Mouse (Mus musculus) heart, embryonic 10.5 days (tissue): ENCODE results near the gene E130218I03Rik. TPM values are rescaled to one million over a fixed set of nuclear protein-coding genes. Genes with fewer than 3 reads are reported as not detected.
A peak's percentile ranks its signal among the peaks of the same experiment; 100 is the strongest.

ENCODE experiments used
- DNase-seq: peaks from one replicate; pipeline ENCODE4 v3.0.0-alpha.2; 2017; ENCODE audit warnings: low spot score
- H3K27ac ChIP-seq: fragments of 300-500 bp; sonication (generic); 2 replicates; pipeline ENCODE4 v1.5.1; 2016; ENCODE audit warnings: mild to moderate bottlenecking
- H3K27me3 ChIP-seq: fragments of 300-500 bp; sonication (generic); 2 replicates; pipeline ENCODE4 v1.6.1; 2016; ENCODE audit warnings: mild to moderate bottlenecking; ENCODE audit not compliant: poor library complexity, insufficient read depth, severe bottlenecking
- H3K36me3 ChIP-seq: fragments of 300-500 bp; sonication (generic); 2 replicates; pipeline ENCODE4 v1.6.1; 2016; ENCODE audit warnings: mild to moderate bottlenecking, moderate library complexity
- H3K4me1 ChIP-seq: fragments of 300-500 bp; sonication (generic); 2 replicates; pipeline ENCODE4 v1.6.1; 2016; ENCODE audit warnings: mild to moderate bottlenecking
- H3K4me3 ChIP-seq: fragments of 300-500 bp; sonication (generic); 2 replicates; pipeline ENCODE4 v1.5.1; 2016; ENCODE audit warnings: mild to moderate bottlenecking, moderate library complexity
- H3K9me3 ChIP-seq: fragments of 300-500 bp; sonication (generic); 2 replicates; pipeline ENCODE4 v1.6.1; 2016; ENCODE audit warnings: mild to moderate bottlenecking, moderate library complexity
- WGBS: fragments of 180-500 bp; shearing (Covaris S2); methylation state at CpG from one replicate; pipeline ENCODE4 v1.1.7; 2016; 5-methylcytosine and 5-hydroxymethylcytosine counted together
- polyA plus RNA-seq: library from polyadenylated mRNA; unstranded; fragments of >200 nt; fragmentation: Nextera tagmentation; extraction: Ambion mirVana; gene quantifications from 2 replicates; pipeline ENCODE4 v1.2.1, GENCODE M21; 2016

E130218I03Rik gene
- polyA plus RNA-seq, 1 experiment from 2014 or later = 0.19 TPM

- H3K9me3 ChIP-seq = no peaks in the 10 kb centered on the region
- H3K4me1 ChIP-seq = peaks cover 38% of the 10 kb centered on the region
- peak within 1 kb of the TSS; percentile 89 for H3K27ac ChIP-seq
- under 1% methylated on average over 60 of the region's 60 CpGs for WGBS
- H3K36me3 ChIP-seq = peaks cover 10% of the 10 kb centered on the region; the same call in 1 of the 2 replicates
- peak within 1 kb of the TSS; percentile 98 for H3K4me3 ChIP-seq
- DNase-seq = peak; percentile 96
- peaks cover 42% of the 10 kb centered on the region for H3K27me3 ChIP-seq
Observed at GRCm38 (mm10) chr4:134245148-134245843, 1.8 kb downstream of the E130218I03Rik start, which contains the start of gene Zfp593. Zfp593 (minus strand) TSS chr4:134245592.

- peaks cover 52% of the 10 kb centered on the region for H3K27me3 ChIP-seq
- 0 out of 2 replicates have a peak overlapping the region, but pooled peaks have one; percentile 89 for H3K27ac ChIP-seq
- DNase-seq = no peak
- 54% methylated on average over 4 of the region's 4 CpGs for WGBS
- H3K4me1 ChIP-seq = peaks cover 47% of the 10 kb centered on the region
- no peak overlapping the region for H3K4me3 ChIP-seq
- no peaks in the 10 kb centered on the region for H3K9me3 ChIP-seq
- peaks cover 10% of the 10 kb centered on the region; the same call in 1 of the 2 replicates for H3K36me3 ChIP-seq
Observed at GRCm38 (mm10) chr4:134246256-134246655, 2.8 kb downstream of the E130218I03Rik start.

- H3K27me3 ChIP-seq = peaks cover 57% of the 10 kb centered on the region
Observed at GRCm38 (mm10) chr4:134246719-134247258, 3.3 kb downstream of the E130218I03Rik start, which contains the start of gene Gm30191. Gm30191 (plus strand) TSS chr4:134246935.

GRCm38 (mm10) chr4:134249651-134250050, 6.2 kb downstream of the E130218I03Rik start:
- Histone ChIP-seq H3K4me1 (peaks cover 68% of the 10 kb centered on the region), H3K36me3 (no peaks in the 10 kb centered on the region)
- WGBS = 1% methylated on average over 30 of the region's 30 CpGs

More at GRCm38 (mm10) chr4:134246719-134247258, 3.3 kb downstream of the E130218I03Rik start, which contains the start of gene Gm30191:
- Histone ChIP-seq H3K27ac (peak within 1 kb of the TSS; percentile 89), H3K9me3 (no peaks in the 10 kb centered on the region), H3K4me1 (peaks cover 52% of the 10 kb centered on the region), H3K36me3 (peaks cover 10% of the 10 kb centered on the region; the same call in 1 of the 2 replicates), H3K4me3 (peak within 1 kb of the TSS; percentile 98)
- WGBS = 71% methylated on average over 7 of the region's 7 CpGs
- DNase-seq = no peak

GRCm38 (mm10) chr4:134250116-134250929, 6.9 kb downstream of the E130218I03Rik start:
- peaks cover 69% of the 10 kb centered on the region for H3K4me1 ChIP-seq
- peak overlapping the region; percentile 88 for H3K27ac ChIP-seq
- peak overlapping the region; percentile 60 for H3K4me3 ChIP-seq
- peaks cover 79% of the 10 kb centered on the region for H3K27me3 ChIP-seq
- H3K36me3 ChIP-seq = no peaks in the 10 kb centered on the region
- H3K9me3 ChIP-seq = no peaks in the 10 kb centered on the region
- DNase-seq = no peak
- 8% methylated on average over 27 of the region's 27 CpGs for WGBS

More at GRCm38 (mm10) chr4:134249651-134250050, 6.2 kb downstream of the E130218I03Rik start:
- DNase-seq = peak; percentile 85
- no peaks in the 10 kb centered on the region for H3K9me3 ChIP-seq
- H3K4me3 ChIP-seq = peak overlapping the region; percentile 60
- H3K27me3 ChIP-seq = peaks cover 73% of the 10 kb centered on the region
- peak overlapping the region; percentile 77 for H3K27ac ChIP-seq

- 17% methylated on average over 10 of the region's 10 CpGs for WGBS
- Histone ChIP-seq H3K27me3 (peaks cover 79% of the 10 kb centered on the region), H3K4me3 (peak overlapping the region; percentile 60), H3K27ac (peak overlapping the region; percentile 88), H3K9me3 (no peaks in the 10 kb centered on the region), H3K4me1 (peaks cover 68% of the 10 kb centered on the region), H3K36me3 (no peaks in the 10 kb centered on the region)
- DNase-seq = no peak
Observed at GRCm38 (mm10) chr4:134250930-134251240, 7.4 kb downstream of the E130218I03Rik start.

- Histone ChIP-seq H3K9me3 (no peaks in the 10 kb centered on the region), H3K27ac (peak overlapping the region; percentile 88), H3K4me1 (peaks cover 70% of the 10 kb centered on the region), H3K36me3 (no peaks in the 10 kb centered on the region), H3K27me3 (peaks cover 74% of the 10 kb centered on the region), H3K4me3 (peak overlapping the region; percentile 60)
- DNase-seq = no peak
- under 1% methylated on average over 91 of the region's 91 CpGs for WGBS
Observed at GRCm38 (mm10) chr4:134251241-134252130, 8.0 kb downstream of the E130218I03Rik start.

- 8% methylated on average over 22 of the region's 22 CpGs for WGBS
- Histone ChIP-seq H3K36me3 (no peaks in the 10 kb centered on the region), H3K9me3 (no peaks in the 10 kb centered on the region), H3K27ac (peak overlapping the region; percentile 88), H3K4me1 (peaks cover 78% of the 10 kb centered on the region), H3K4me3 (peak overlapping the region; percentile 60), H3K27me3 (peaks cover 66% of the 10 kb centered on the region)
- no peak for DNase-seq
Observed at GRCm38 (mm10) chr4:134252131-134252910, 8.9 kb downstream of the E130218I03Rik start.

GRCm38 (mm10) chr4:134252911-134253721, 9.7 kb downstream of the E130218I03Rik start:
- Histone ChIP-seq H3K4me1 (peaks cover 85% of the 10 kb centered on the region), H3K4me3 (peak overlapping the region; percentile 60), H3K27me3 (peaks cover 58% of the 10 kb centered on the region), H3K27ac (peak overlapping the region; percentile 88), H3K36me3 (no peaks in the 10 kb centered on the region), H3K9me3 (no peaks in the 10 kb centered on the region)
- DNase-seq = no peak
- WGBS = 10% methylated on average over 15 of the region's 15 CpGs

- no peak for DNase-seq
- H3K36me3 ChIP-seq = no peaks in the 10 kb centered on the region
- H3K9me3 ChIP-seq = no peaks in the 10 kb centered on the region
- under 1% methylated on average over 13 of the region's 13 CpGs for WGBS
- H3K4me1 ChIP-seq = peaks cover 89% of the 10 kb centered on the region
- peak within 1 kb of the TSS; percentile 60 for H3K4me3 ChIP-seq
- peak within 1 kb of the TSS; percentile 88 for H3K27ac ChIP-seq
- H3K27me3 ChIP-seq = peaks cover 51% of the 10 kb centered on the region
Observed at GRCm38 (mm10) chr4:134253722-134254324, 10.4 kb downstream of the E130218I03Rik start, which contains the start of gene Grrp1. Grrp1 (minus strand) TSS chr4:134254106.
